ENCODE assay signal across 16 mouse cellular contexts in genomic region chr14:77581616-77582015, GRCm38 (mm10).
DNase-seq lines count a peak whose midpoint lies in the region; ATAC-seq and TF ChIP-seq lines count a peak whose summit lies in the region.
"Had no signal": no experiment of that assay in that cellular context is flagged by ENCODE, and none has a peak within 500 bp of the region (broad histone marks: within the 10 kb centered on the region; RNA-seq: fewer than 3 reads in every experiment).

No protein-coding gene starts in this region.

- no peak for TF ChIP-seq CTCF in kidney, adult 2 months (conservative IDR thresholded peaks at IDR 0.05; ENCODE audit: insufficient read depth, insufficient read length, low read depth, low read length)

- no peaks in the 10 kb centered on the region for H3K9me3 ChIP-seq in heart, embryonic 12.5 days (replicated peaks)
- no peaks in the 10 kb centered on the region for H3K9me3 ChIP-seq in lung, embryonic 15.5 days
- no peaks in the 10 kb centered on the region for H3K9me3 ChIP-seq in embryonic facial prominence, embryonic 14.5 days (ENCODE audit: control insufficient read depth, low read length)
- H3K9me3 ChIP-seq in limb, embryonic 15.5 days, result no peaks in the 10 kb centered on the region
- H3K9me3 ChIP-seq: hindbrain, embryonic 10.5 days; stomach, embryonic 15.5 days had no signal

- intact Hi-C loops in heart, postnatal 36 days (cut with DNase I), result no loop called here

- TF ChIP-seq POLR2A in kidney, adult 2 months (IDR thresholded peaks at IDR 0.05; ENCODE audit: low read depth, low read length), result no peak

- DNase-seq in heart, postnatal 36 days, result no peak
- DNase-seq in lung, postnatal 36 days, result no peak
- peak; percentile 70 for DNase-seq in embryonic facial prominence, embryonic 14.5 days (ENCODE audit: low spot score)
- DNase-seq in kidney, adult 2 months, result no peak
- DNase-seq: adrenal gland, postnatal 25 days; cerebellum, adult 8-10 months; gastrocnemius, postnatal 10 days; kidney, adult 9 months; left cerebral cortex, postnatal 4 days; spleen, adult 18-20 months had no signal

- H3K4me3 ChIP-seq in heart, embryonic 12.5 days, result no peak overlapping the region
- H3K4me3 ChIP-seq in lung, embryonic 15.5 days, result no peak overlapping the region
- no peak overlapping the region for H3K4me3 ChIP-seq in embryonic facial prominence, embryonic 14.5 days (ENCODE audit: low read depth, low read length)
- no peak overlapping the region for H3K4me3 ChIP-seq in limb, embryonic 15.5 days
- no peak overlapping the region for H3K4me3 ChIP-seq in kidney, adult 2 months (ENCODE audit: insufficient read depth, low read depth, low read length)
- H3K4me3 ChIP-seq: hindbrain, embryonic 10.5 days; stomach, embryonic 15.5 days had no signal

- no peaks in the 10 kb centered on the region for H3K36me3 ChIP-seq in heart, embryonic 12.5 days
- no peaks in the 10 kb centered on the region for H3K36me3 ChIP-seq in lung, embryonic 15.5 days
- no peaks in the 10 kb centered on the region for H3K36me3 ChIP-seq in embryonic facial prominence, embryonic 14.5 days (ENCODE audit: control insufficient read depth, insufficient read depth, low read length)
- H3K36me3 ChIP-seq in limb, embryonic 15.5 days, result no peaks in the 10 kb centered on the region
- no peaks in the 10 kb centered on the region for H3K36me3 ChIP-seq in kidney, adult 2 months (ENCODE audit: control insufficient read depth, insufficient read depth, low read length)
- H3K36me3 ChIP-seq: hindbrain, embryonic 10.5 days; stomach, embryonic 15.5 days had no signal

- WGBS in heart, embryonic 12.5 days, result 64% methylated on average over 6 of the region's 6 CpGs
- WGBS in lung, embryonic 15.5 days, result 56% methylated on average over 6 of the region's 6 CpGs
- 38% methylated on average over 6 of the region's 6 CpGs for WGBS in embryonic facial prominence, embryonic 14.5 days
- WGBS in limb, embryonic 15.5 days, result 55% methylated on average over 6 of the region's 6 CpGs
- WGBS in kidney, adult 2 months, result 92% methylated on average over 6 of the region's 6 CpGs

- no peak for ATAC-seq in heart, embryonic 12.5 days (ENCODE audit: insufficient number of reproducible peaks, low FRiP score)
- 0 out of 2 replicates have a peak, but pooled peaks have one; percentile 19 for ATAC-seq in lung, embryonic 15.5 days (ENCODE audit: borderline replicate concordance, extremely low read depth, low FRiP score, low TSS enrichment)
- peak; percentile 53; the same call in 1 of the 2 replicates for ATAC-seq in embryonic facial prominence, embryonic 14.5 days (ENCODE audit: low read depth)
- no peak for ATAC-seq in limb, embryonic 15.5 days (ENCODE audit: insufficient number of reproducible peaks, low FRiP score, low TSS enrichment, low read depth)

- H3K9ac ChIP-seq in heart, embryonic 12.5 days, result no peak overlapping the region
- H3K9ac ChIP-seq in lung, embryonic 15.5 days, result no peak overlapping the region
- no peak overlapping the region for H3K9ac ChIP-seq in embryonic facial prominence, embryonic 14.5 days (ENCODE audit: low read depth, low read length)
- H3K9ac ChIP-seq in limb, embryonic 15.5 days, result no peak overlapping the region
- H3K9ac ChIP-seq: liver, embryonic 14.5 days; stomach, embryonic 15.5 days had no signal

- H3K4me2 ChIP-seq in heart, embryonic 12.5 days, result no peak overlapping the region
- H3K4me2 ChIP-seq in lung, embryonic 15.5 days, result no peak overlapping the region
- H3K4me2 ChIP-seq in embryonic facial prominence, embryonic 14.5 days (ENCODE audit: low read depth, low read length), result no peak overlapping the region
- no peak overlapping the region for H3K4me2 ChIP-seq in limb, embryonic 15.5 days
- H3K4me2 ChIP-seq: stomach, embryonic 15.5 days had no signal

- H3K27ac ChIP-seq in heart, embryonic 12.5 days (ENCODE audit: poor library complexity, severe bottlenecking), result peak overlapping the region; percentile 86
- H3K27ac ChIP-seq in lung, embryonic 15.5 days, result no peak overlapping the region
- H3K27ac ChIP-seq in embryonic facial prominence, embryonic 14.5 days (replicated peaks; ENCODE audit: low read depth, low read length), result peak overlapping the region; percentile 73; the same call in 1 of the 2 replicates
- peak overlapping the region; percentile 61; the same call in 1 of the 2 replicates for H3K27ac ChIP-seq in limb, embryonic 15.5 days
- no peak overlapping the region for H3K27ac ChIP-seq in kidney, adult 2 months (ENCODE audit: insufficient read depth, low read depth, low read length)
- H3K27ac ChIP-seq: hindbrain, embryonic 10.5 days; liver, embryonic 14.5 days; stomach, embryonic 15.5 days had no signal

- peaks cover 58% of the 10 kb centered on the region for H3K4me1 ChIP-seq in heart, embryonic 12.5 days (replicated peaks)
- H3K4me1 ChIP-seq in lung, embryonic 15.5 days, result peaks cover 6% of the 10 kb centered on the region; the same call in 1 of the 2 replicates
- H3K4me1 ChIP-seq in embryonic facial prominence, embryonic 14.5 days (ENCODE audit: control insufficient read depth, insufficient read depth, low read length), result peaks cover 22% of the 10 kb centered on the region
- peaks cover 37% of the 10 kb centered on the region for H3K4me1 ChIP-seq in limb, embryonic 15.5 days
- H3K4me1 ChIP-seq in kidney, adult 2 months (ENCODE audit: control insufficient read depth, insufficient read depth, low read length), result no peaks in the 10 kb centered on the region; the same call in 1 of the 2 replicates

- H3K27me3 ChIP-seq in heart, embryonic 12.5 days (replicated peaks), result no peaks in the 10 kb centered on the region
- H3K27me3 ChIP-seq in lung, embryonic 15.5 days, result no peaks in the 10 kb centered on the region
- no peaks in the 10 kb centered on the region for H3K27me3 ChIP-seq in embryonic facial prominence, embryonic 14.5 days (replicated peaks; ENCODE audit: control insufficient read depth, insufficient read depth, low read length)
- H3K27me3 ChIP-seq in limb, embryonic 15.5 days, result no peaks in the 10 kb centered on the region
- no peaks in the 10 kb centered on the region for H3K27me3 ChIP-seq in kidney, adult 2 months (replicated peaks; ENCODE audit: control insufficient read depth, insufficient read depth, low read length)
- H3K27me3 ChIP-seq: stomach, embryonic 15.5 days had no signal

Comparison
In these comparisons a context has a peak if more than half of its experiments do, and no peak if none do; other contexts are left out.
1. ATAC-seq: peak in lung, embryonic 15.5 days (single experiment) and embryonic facial prominence, embryonic 14.5 days (single experiment); none in heart, embryonic 12.5 days (single experiment) and limb, embryonic 15.5 days (single experiment).
2. H3K27ac ChIP-seq: peak in heart, embryonic 12.5 days (single experiment), embryonic facial prominence, embryonic 14.5 days (single experiment) and limb, embryonic 15.5 days (single experiment); none in lung, embryonic 15.5 days (single experiment) and kidney, adult 2 months (single experiment).